Mouse (Mus musculus) forebrain, embryonic 11.5 days (tissue): ENCODE results near the gene Smap1. TPM values are rescaled to one million over a fixed set of nuclear protein-coding genes. Genes with fewer than 3 reads are reported as not detected.

ENCODE experiments used
- ATAC-seq: fragments of 200-750 bp; cut with Nextera tagmentation; replicated peaks from 2 replicates; pipeline ENCODE4 v1.8.0; 2017; ENCODE audit warnings: moderate TSS enrichment; ENCODE audit not compliant: low FRiP score
- DNase-seq: peaks from one replicate; pipeline ENCODE4 v3.0.0-alpha.2; 2017; ENCODE audit warnings: low spot score
- H3K27ac ChIP-seq: fragments of 300-500 bp; sonication (generic); 2 replicates; pipeline ENCODE4 v1.5.1; 2014; ENCODE audit warnings: low read depth, low read length
- H3K27me3 ChIP-seq: fragments of 300-500 bp; sonication (generic); 2 replicates; pipeline ENCODE4 v1.6.1; 2014; ENCODE audit warnings: mild to moderate bottlenecking, low read length, mixed read lengths; ENCODE audit not compliant: control insufficient read depth, insufficient read depth
- H3K36me3 ChIP-seq: fragments of 300-500 bp; sonication (generic); 2 replicates; pipeline ENCODE4 v1.6.1; 2014; ENCODE audit warnings: mild to moderate bottlenecking, low read length, moderate library complexity, mixed read lengths; ENCODE audit not compliant: control insufficient read depth, insufficient read depth
- H3K4me1 ChIP-seq: fragments of 300-500 bp; sonication (generic); replicated peaks from 2 replicates; pipeline ENCODE4 v1.6.1; 2014; ENCODE audit warnings: low read length, mixed read lengths; ENCODE audit not compliant: control insufficient read depth, insufficient read depth
- H3K4me2 ChIP-seq: fragments of 300-500 bp; sonication (generic); 2 replicates; pipeline ENCODE4 v1.6.1; 2014; ENCODE audit warnings: low read depth, mild to moderate bottlenecking, low read length, moderate library complexity, mixed read lengths; ENCODE audit not compliant: severe bottlenecking
- H3K4me3 ChIP-seq: fragments of 300-500 bp; sonication (generic); 2 replicates; pipeline ENCODE4 v1.5.1; 2014; ENCODE audit warnings: low read depth, low read length
- H3K9ac ChIP-seq: fragments of 300-500 bp; sonication (generic); 2 replicates; pipeline ENCODE4 v1.6.1; 2014; ENCODE audit warnings: low read length
- H3K9me3 ChIP-seq: fragments of 300-500 bp; sonication (generic); 2 replicates; pipeline ENCODE4 v1.6.1; 2016; ENCODE audit warnings: low read length, mixed read lengths; ENCODE audit not compliant: control insufficient read depth
- WGBS: fragments of 180-500 bp; shearing (Covaris S2); extraction: QIAGEN DNeasy Blood & Tissue Kit; methylation state at CpG from one replicate; pipeline ENCODE4 v1.1.7; 2014; 5-methylcytosine and 5-hydroxymethylcytosine counted together
- polyA plus RNA-seq: library from polyadenylated mRNA; unstranded; fragments of >200 nt; fragmentation: Nextera tagmentation; extraction: Ambion mirVana; gene quantifications from 2 replicates; pipeline ENCODE4 v1.2.1, GENCODE M21; 2014

Gene Smap1
- polyA plus RNA-seq, 1 experiment from 2014 or later: 55.0 TPM

GRCm38 (mm10) chr1:23953921-23954320 lies 31.8 kb upstream of the Smap1 start:
- Histone ChIP-seq H3K4me2 (no peak overlapping the region), H3K27me3 (no peaks in the 10 kb centered on the region), H3K36me3 (no peaks in the 10 kb centered on the region), H3K9me3 (no peaks in the 10 kb centered on the region), H3K9ac (no peak overlapping the region), H3K4me3 (no peak overlapping the region), H3K27ac (no peak overlapping the region), H3K4me1 (no peaks in the 10 kb centered on the region)
- 88% methylated on average over 13 of the region's 13 CpGs for whole genome bisulfite sequencing
- no peak for ATAC-seq
- DNase-seq: no peak

- ATAC-seq: peak; percentile 68
- 46% methylated on average over 15 of the region's 15 CpGs for WGBS
- no peak overlapping the region for H3K9ac ChIP-seq
Measured at GRCm38 (mm10) chr1:23948778-23949699, 26.9 kb upstream of the Smap1 start.

GRCm38 (mm10) chr1:23948290-23948689 lies 26.2 kb upstream of the Smap1 start:
- no peaks in the 10 kb centered on the region for H3K36me3 ChIP-seq
- ATAC-seq (no peak; the same call in 1 of the 2 replicates), DNase-seq (no peak)
- no peak overlapping the region for H3K4me3 ChIP-seq
- WGBS: 39% methylated on average over 7 of the region's 7 CpGs
- H3K9me3 ChIP-seq: no peaks in the 10 kb centered on the region
- peaks cover 2% of the 10 kb centered on the region; the same call in 1 of the 2 replicates for H3K27me3 ChIP-seq
- H3K9ac ChIP-seq: no peak overlapping the region
- H3K4me2 ChIP-seq: no peak overlapping the region
- H3K4me1 ChIP-seq: no peaks in the 10 kb centered on the region
- H3K27ac ChIP-seq: no peak overlapping the region

More at GRCm38 (mm10) chr1:23948778-23949699, 26.9 kb upstream of the Smap1 start:
- Histone ChIP-seq H3K4me2 (no peak overlapping the region), H3K9me3 (no peaks in the 10 kb centered on the region), H3K4me1 (no peaks in the 10 kb centered on the region), H3K36me3 (no peaks in the 10 kb centered on the region), H3K27ac (no peak overlapping the region), H3K27me3 (peaks cover 2% of the 10 kb centered on the region; the same call in 1 of the 2 replicates), H3K4me3 (no peak overlapping the region)
- DNase-seq: no peak

- no peak overlapping the region for H3K4me3 ChIP-seq
- no peaks in the 10 kb centered on the region for H3K9me3 ChIP-seq
- peaks cover 2% of the 10 kb centered on the region; the same call in 1 of the 2 replicates for H3K27me3 ChIP-seq
- H3K27ac ChIP-seq: no peak overlapping the region
- 87% methylated on average over 1 of the region's 1 CpGs for WGBS
- no peaks in the 10 kb centered on the region for H3K36me3 ChIP-seq
- no peak overlapping the region for H3K4me2 ChIP-seq
- H3K9ac ChIP-seq: no peak overlapping the region
- DNase-seq: no peak
- no peaks in the 10 kb centered on the region for H3K4me1 ChIP-seq
- no peak for ATAC-seq
Measured at GRCm38 (mm10) chr1:23944076-23944475, 22.0 kb upstream of the Smap1 start.

GRCm38 (mm10) chr1:23943146-23943940 lies 21.2 kb upstream of the Smap1 start:
- Histone ChIP-seq H3K27ac (no peak overlapping the region), H3K9ac (no peak overlapping the region), H3K4me1 (no peaks in the 10 kb centered on the region), H3K4me3 (no peak overlapping the region), H3K36me3 (no peaks in the 10 kb centered on the region), H3K9me3 (no peaks in the 10 kb centered on the region), H3K4me2 (no peak overlapping the region), H3K27me3 (peaks cover 2% of the 10 kb centered on the region; the same call in 1 of the 2 replicates)
- 84% methylated on average over 3 of the region's 3 CpGs for WGBS
- DNase-seq (no peak), ATAC-seq (no peak)

- Histone ChIP-seq H3K4me1 (no peaks in the 10 kb centered on the region), H3K27ac (no peak overlapping the region), H3K4me2 (no peak overlapping the region), H3K36me3 (no peaks in the 10 kb centered on the region), H3K9ac (no peak overlapping the region), H3K4me3 (no peak overlapping the region), H3K9me3 (no peaks in the 10 kb centered on the region), H3K27me3 (no peaks in the 10 kb centered on the region)
- no peak for DNase-seq
- WGBS: 24% methylated on average over 4 of the region's 4 CpGs
- ATAC-seq: no peak
Measured at GRCm38 (mm10) chr1:23935408-23935762, 13.3 kb upstream of the Smap1 start.

GRCm38 (mm10) chr1:23934669-23935407 lies 12.7 kb upstream of the Smap1 start:
- Histone ChIP-seq H3K36me3 (no peaks in the 10 kb centered on the region), H3K4me1 (no peaks in the 10 kb centered on the region), H3K27ac (no peak overlapping the region), H3K9me3 (no peaks in the 10 kb centered on the region), H3K9ac (no peak overlapping the region), H3K4me2 (no peak overlapping the region), H3K4me3 (no peak overlapping the region), H3K27me3 (no peaks in the 10 kb centered on the region)
- DNase-seq (no peak), ATAC-seq (no peak)
- WGBS: 55% methylated on average over 8 of the region's 8 CpGs

- WGBS: 93% methylated on average over 6 of the region's 6 CpGs
- H3K4me3 ChIP-seq: no peak overlapping the region
- H3K27ac ChIP-seq: no peak overlapping the region
- no peak overlapping the region for H3K9ac ChIP-seq
- H3K27me3 ChIP-seq: no peaks in the 10 kb centered on the region
- H3K4me2 ChIP-seq: no peak overlapping the region
- H3K36me3 ChIP-seq: no peaks in the 10 kb centered on the region
- H3K9me3 ChIP-seq: no peaks in the 10 kb centered on the region; the same call in 1 of the 2 replicates
- no peaks in the 10 kb centered on the region for H3K4me1 ChIP-seq
- no peak for DNase-seq
- ATAC-seq: no peak
Measured at GRCm38 (mm10) chr1:23929410-23929809, 7.3 kb upstream of the Smap1 start.
